Comparison of ENCODE assay signal across 11 mouse cellular contexts in the genomic region with DNA sequence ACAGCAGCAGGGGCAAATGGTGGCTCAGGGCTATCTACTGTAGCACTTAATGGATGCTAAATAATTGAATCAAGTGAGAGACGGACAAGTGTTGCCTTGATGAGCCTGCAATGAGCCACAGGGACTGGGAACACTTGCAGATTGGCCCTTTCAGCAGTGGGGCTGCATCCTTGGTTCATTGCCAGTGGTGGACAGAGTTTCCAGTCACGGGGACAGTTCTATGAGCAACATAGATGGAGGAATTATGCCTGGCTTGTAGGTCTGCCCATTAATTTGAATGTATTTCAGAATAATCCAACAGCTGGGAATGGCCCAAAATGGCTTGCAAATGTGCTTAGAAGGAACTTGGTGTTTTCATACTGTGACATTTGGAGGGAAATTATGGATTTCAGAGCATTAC.
DNase-seq lines count a peak whose midpoint lies in the region; ATAC-seq and TF ChIP-seq lines count a peak whose summit lies in the region.
"Had no signal": no experiment of that assay in that cellular context is flagged by ENCODE, and none has a peak within 500 bp of the region (broad histone marks: within the 10 kb centered on the region; RNA-seq: fewer than 3 reads in every experiment).

No protein-coding gene starts in this region.

- no peak overlapping the region for H3K27ac ChIP-seq in lung, embryonic 14.5 days (ENCODE audit: low read depth)
- H3K27ac ChIP-seq in lung, postnatal 0 days (ENCODE audit: low read length): no peak overlapping the region
- H3K27ac ChIP-seq: limb, embryonic 10.5 days; lung, embryonic 15.5 days had no signal

- 70% methylated on average over 2 of the region's 2 CpGs for WGBS in lung, embryonic 14.5 days
- 70% methylated on average over 2 of the region's 2 CpGs for WGBS in lung, postnatal 0 days

- no peak overlapping the region for H3K4me2 ChIP-seq in lung, embryonic 14.5 days
- no peak overlapping the region for H3K4me2 ChIP-seq in lung, postnatal 0 days (replicated peaks; ENCODE audit: low read depth, low read length)
- H3K4me2 ChIP-seq: lung, embryonic 15.5 days had no signal

- no peaks in the 10 kb centered on the region for H3K4me1 ChIP-seq in lung, embryonic 14.5 days (ENCODE audit: insufficient read depth)
- peaks cover 4% of the 10 kb centered on the region; the same call in 1 of the 2 replicates for H3K4me1 ChIP-seq in lung, postnatal 0 days (ENCODE audit: insufficient read depth, low read depth, low read length)
- H3K4me1 ChIP-seq: lung, embryonic 15.5 days had no signal

- H3K36me3 ChIP-seq in lung, embryonic 14.5 days (ENCODE audit: insufficient read depth): no peaks in the 10 kb centered on the region
- H3K36me3 ChIP-seq in lung, postnatal 0 days (ENCODE audit: insufficient read depth, low read length): no peaks in the 10 kb centered on the region
- H3K36me3 ChIP-seq: limb, embryonic 10.5 days; lung, embryonic 15.5 days had no signal

- no peak overlapping the region for H3K4me3 ChIP-seq in lung, embryonic 14.5 days (ENCODE audit: low read depth, low read length)
- no peak overlapping the region for H3K4me3 ChIP-seq in lung, postnatal 0 days (ENCODE audit: low read depth, low read length)
- H3K4me3 ChIP-seq: limb, embryonic 10.5 days; lung, embryonic 15.5 days had no signal

- TF ChIP-seq CTCF in lung, embryonic 14.5 days (IDR thresholded peaks at IDR 0.05; ENCODE audit: low read depth): no peak
- TF ChIP-seq CTCF in lung, postnatal 0 days (IDR thresholded peaks at IDR 0.05): no peak

- no peaks in the 10 kb centered on the region for H3K27me3 ChIP-seq in lung, embryonic 14.5 days (ENCODE audit: insufficient read depth, low read length)
- H3K27me3 ChIP-seq in lung, postnatal 0 days (replicated peaks; ENCODE audit: insufficient read depth, low read length): no peaks in the 10 kb centered on the region
- H3K27me3 ChIP-seq: lung, embryonic 15.5 days had no signal

- peak; percentile 18 to 22 for DNase-seq in frontal cortex, postnatal 14 days (ENCODE audit: low spot score in 2 of 2)
- DNase-seq in frontal cortex, postnatal 10 days (ENCODE audit: low spot score in 2 of 2): no peak
- peak; percentile 41 for DNase-seq in lung, embryonic 14.5 days
- DNase-seq in lung, postnatal 0 days (ENCODE audit: low spot score): no peak
- peak; percentile 24 for DNase-seq in gastrocnemius, postnatal 10 days
- DNase-seq in right cerebral cortex, postnatal 14 days: peak; percentile 18
- no peak for DNase-seq in urinary bladder, postnatal 4 days (ENCODE audit: low spot score in 2 of 2)
- DNase-seq: cerebellum, adult 18-20 months had no signal

- H3K9me3 ChIP-seq in lung, embryonic 14.5 days (ENCODE audit: low read depth, low read length): no peaks in the 10 kb centered on the region; the same call in 1 of the 2 replicates
- no peaks in the 10 kb centered on the region for H3K9me3 ChIP-seq in lung, postnatal 0 days (ENCODE audit: low read length)
- H3K9me3 ChIP-seq: limb, embryonic 10.5 days had no signal

- no peak for TF ChIP-seq EP300 in lung, postnatal 0 days (IDR thresholded peaks at IDR 0.05)

- no peak overlapping the region for H3K9ac ChIP-seq in lung, embryonic 14.5 days
- H3K9ac ChIP-seq in lung, postnatal 0 days (replicated peaks; ENCODE audit: low read depth): no peak overlapping the region
- H3K9ac ChIP-seq: lung, embryonic 15.5 days had no signal

- no peak for ATAC-seq in lung, embryonic 14.5 days (ENCODE audit: insufficient read depth)
- no peak for ATAC-seq in lung, postnatal 0 days
- ATAC-seq: inflammation-experienced regulatory T-cells, adult 6 months had no signal

Comparison
In these comparisons a context has a peak if more than half of its experiments do, and no peak if none do; other contexts are left out.
1. DNase-seq: peak in frontal cortex, postnatal 14 days (2 of 2), lung, embryonic 14.5 days (single experiment), gastrocnemius, postnatal 10 days (single experiment) and right cerebral cortex, postnatal 14 days (single experiment); none in frontal cortex, postnatal 10 days (0 of 2), lung, postnatal 0 days (single experiment) and urinary bladder, postnatal 4 days (0 of 2).